Mouse (Mus musculus): ENCODE measurements around the gene Trib3. TPM values are rescaled to one million over a fixed set of nuclear protein-coding genes. Genes with fewer than 3 reads are reported as not detected.
A peak's percentile ranks its signal among the peaks of the same experiment; 100 is the strongest.

The Trib3 gene
- total and polyA plus RNA-seq, 2 experiments = 5.4 to 16.2 TPM

DNA sequence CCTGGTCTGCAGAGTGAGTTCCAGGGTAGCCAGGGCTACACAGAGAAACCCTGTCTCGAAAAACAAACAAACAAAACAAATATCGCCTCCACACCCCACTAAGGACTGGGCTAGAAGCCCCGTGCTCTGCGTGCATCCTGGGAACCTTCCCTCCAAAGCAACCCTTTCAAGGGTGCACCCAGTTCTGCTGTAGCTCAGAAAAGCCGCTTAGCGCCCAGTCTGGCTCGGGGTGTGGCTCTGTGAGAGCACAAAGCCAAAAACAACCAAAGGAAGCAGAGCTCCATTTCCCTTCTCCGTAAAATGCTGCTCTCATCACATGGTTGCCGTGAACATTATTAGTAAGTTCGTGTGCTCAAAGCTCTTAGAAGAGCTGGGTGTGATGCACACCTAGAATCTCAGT is 529 bp upstream of the Trib3 start:
- Histone ChIP-seq H3K9ac (ENCODE audit: low read depth, low read length) (peak overlapping the region; percentile 10), H3K4me1 (ENCODE audit: control insufficient read depth, insufficient read depth, low read length) (peaks cover 9% of the 10 kb centered on the region; the same call in 1 of the 2 replicates), H3K4me3 (ENCODE audit: insufficient read depth, low read depth, low read length) (peak overlapping the region; percentile 67), H3K79me2 (ENCODE audit: control insufficient read depth, insufficient read depth, low read length) (no peaks in the 10 kb centered on the region), H3K27ac (replicated peaks; ENCODE audit: insufficient read depth, low read depth, low read length) (peak overlapping the region; percentile 5; the same call in 1 of the 2 replicates), H3K27me3 (ENCODE audit: control insufficient read depth, insufficient read depth, low read length) (no peaks in the 10 kb centered on the region), H3K36me3 (ENCODE audit: control insufficient read depth, insufficient read depth, low read length) (no peaks in the 10 kb centered on the region)
- no peak for TF ChIP-seq CTCF (IDR thresholded peaks at IDR 0.05; ENCODE audit: low read depth, low read length)
- TF ChIP-seq POLR2A (IDR thresholded peaks at IDR 0.05; ENCODE audit: extremely low read depth, insufficient read depth, low read length) = no peak
- peak; percentile 18 for DNase-seq (ENCODE audit: extremely low read depth, low read depth, low spot score)
- 17% methylated on average over 10 of the region's 10 CpGs for WGBS

DNA sequence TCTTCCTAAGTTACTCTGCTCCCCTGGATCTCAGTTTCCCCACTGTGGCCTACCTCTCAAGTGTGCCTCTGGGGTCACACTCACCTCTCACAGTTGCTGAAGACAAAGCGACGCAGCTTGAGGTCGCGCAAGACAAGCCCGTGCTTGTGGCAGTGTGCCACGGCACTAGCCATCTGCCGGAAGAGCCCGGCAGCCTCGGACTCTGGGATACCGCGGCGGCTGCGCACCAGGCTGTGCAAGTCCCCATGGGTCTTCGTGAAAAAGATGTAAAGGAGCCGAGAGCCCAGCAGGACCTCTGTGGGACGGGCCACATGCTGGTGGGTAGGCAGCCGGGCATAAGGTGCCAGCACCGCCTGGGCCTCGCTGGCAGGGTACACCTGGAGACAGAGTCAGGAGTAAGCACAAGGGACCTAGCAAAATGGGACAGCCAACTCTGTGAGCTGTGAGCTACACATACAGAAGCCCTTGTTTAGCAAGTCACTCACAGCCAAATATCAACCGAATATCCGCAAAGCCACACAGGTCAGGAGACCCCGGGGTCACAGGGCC is 4.1 kb downstream of the Trib3 start:
- H3K27me3 ChIP-seq (ENCODE audit: control insufficient read depth, insufficient read depth, low read length) = no peaks in the 10 kb centered on the region
- no peaks in the 10 kb centered on the region for H3K79me2 ChIP-seq (ENCODE audit: control insufficient read depth, insufficient read depth, low read length)
- TF ChIP-seq CTCF (IDR thresholded peaks at IDR 0.05; ENCODE audit: low read depth, low read length) (no peak), POLR2A (IDR thresholded peaks at IDR 0.05; ENCODE audit: extremely low read depth, insufficient read depth, low read length) (no peak)
- H3K4me3 ChIP-seq (ENCODE audit: insufficient read depth, low read depth, low read length) = no peak overlapping the region
- H3K4me1 ChIP-seq (ENCODE audit: control insufficient read depth, insufficient read depth, low read length) = peaks cover 21% of the 10 kb centered on the region
- H3K36me3 ChIP-seq (ENCODE audit: control insufficient read depth, insufficient read depth, low read length) = no peaks in the 10 kb centered on the region
- DNase-seq (ENCODE audit: extremely low read depth, low read depth, low spot score) = no peak
- 94% methylated on average over 22 of the region's 22 CpGs for WGBS
- no peak overlapping the region for H3K9ac ChIP-seq (ENCODE audit: low read depth, low read length)
- H3K27ac ChIP-seq (replicated peaks; ENCODE audit: insufficient read depth, low read depth, low read length) = no peak overlapping the region

DNA sequence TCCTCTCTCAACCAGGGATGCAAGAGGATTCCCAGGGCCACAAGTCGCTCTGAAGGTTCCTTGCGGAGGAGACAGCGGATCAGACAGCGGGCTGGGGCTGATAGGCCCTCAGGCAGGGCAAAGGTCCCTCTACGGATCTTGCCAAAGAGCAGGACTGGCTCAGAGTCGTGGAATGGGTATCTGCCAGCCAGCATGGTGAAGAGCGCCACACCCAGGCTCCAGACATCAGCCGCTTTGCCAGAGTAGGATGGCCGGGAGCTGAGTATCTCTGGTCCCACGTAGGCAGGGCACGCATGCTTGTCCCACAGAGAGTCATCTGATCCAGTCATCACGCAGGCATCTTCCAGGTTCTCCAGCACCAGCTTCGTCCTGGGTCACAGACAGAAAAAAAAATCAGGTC is 5.5 kb downstream of the Trib3 start:
- TF ChIP-seq CTCF (IDR thresholded peaks at IDR 0.05; ENCODE audit: low read depth, low read length) (peak; percentile 60), POLR2A (IDR thresholded peaks at IDR 0.05; ENCODE audit: extremely low read depth, insufficient read depth, low read length) (no peak)
- Histone ChIP-seq H3K27me3 (ENCODE audit: control insufficient read depth, insufficient read depth, low read length) (no peaks in the 10 kb centered on the region), H3K9ac (ENCODE audit: low read depth, low read length) (no peak overlapping the region), H3K36me3 (ENCODE audit: control insufficient read depth, insufficient read depth, low read length) (no peaks in the 10 kb centered on the region), H3K4me1 (ENCODE audit: control insufficient read depth, insufficient read depth, low read length) (peaks cover 27% of the 10 kb centered on the region), H3K27ac (replicated peaks; ENCODE audit: insufficient read depth, low read depth, low read length) (no peak overlapping the region), H3K79me2 (ENCODE audit: control insufficient read depth, insufficient read depth, low read length) (no peaks in the 10 kb centered on the region), H3K4me3 (ENCODE audit: insufficient read depth, low read depth, low read length) (no peak overlapping the region)
- 46% methylated on average over 13 of the region's 13 CpGs for WGBS
- DNase-seq (ENCODE audit: extremely low read depth, low read depth, low spot score) = peak; percentile 84

DNA sequence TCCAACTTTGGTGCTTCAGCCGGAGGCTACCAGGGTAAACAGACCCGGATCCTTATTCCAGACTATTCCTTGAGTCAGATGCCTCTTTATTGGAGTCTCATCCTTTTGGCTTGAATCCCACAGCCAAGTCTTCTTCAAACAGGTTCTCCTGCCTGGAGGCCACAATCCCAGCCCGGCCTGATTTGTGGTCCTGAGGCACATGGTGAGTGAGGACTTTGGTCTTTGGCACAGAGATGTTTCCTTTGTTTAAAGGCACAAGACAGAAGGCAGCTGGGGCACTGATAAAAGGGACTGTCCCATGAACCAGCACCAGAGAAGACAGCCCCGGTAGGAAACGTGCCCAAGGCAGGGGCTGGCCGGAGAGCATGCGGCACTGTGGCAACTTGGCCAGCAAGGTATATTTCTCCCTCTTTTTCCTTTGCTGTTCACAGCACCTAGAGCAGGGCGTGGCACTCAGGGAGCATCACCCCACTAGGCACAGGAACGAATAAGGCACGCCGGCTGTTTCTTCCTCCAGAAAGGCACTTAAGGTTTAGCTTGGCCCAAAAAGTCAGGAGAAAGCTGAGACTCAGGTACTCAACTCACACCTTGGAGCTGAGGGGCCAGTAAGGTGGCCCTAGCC is 6.1 kb downstream of the Trib3 start:
- H3K4me3 ChIP-seq (ENCODE audit: insufficient read depth, low read depth, low read length) = no peak overlapping the region
- no peak overlapping the region for H3K9ac ChIP-seq (ENCODE audit: low read depth, low read length)
- peaks cover 26% of the 10 kb centered on the region for H3K4me1 ChIP-seq (ENCODE audit: control insufficient read depth, insufficient read depth, low read length)
- no peaks in the 10 kb centered on the region for H3K27me3 ChIP-seq (ENCODE audit: control insufficient read depth, insufficient read depth, low read length)
- DNase-seq (ENCODE audit: extremely low read depth, low read depth, low spot score) = peak; percentile 74
- TF ChIP-seq POLR2A (IDR thresholded peaks at IDR 0.05; ENCODE audit: extremely low read depth, insufficient read depth, low read length) = no peak
- TF ChIP-seq CTCF (IDR thresholded peaks at IDR 0.05; ENCODE audit: low read depth, low read length) = no peak
- no peak overlapping the region; the same call in 1 of the 2 replicates for H3K27ac ChIP-seq (replicated peaks; ENCODE audit: insufficient read depth, low read depth, low read length)
- no peaks in the 10 kb centered on the region for H3K79me2 ChIP-seq (ENCODE audit: control insufficient read depth, insufficient read depth, low read length)
- WGBS = 70% methylated on average over 11 of the region's 11 CpGs
- no peaks in the 10 kb centered on the region for H3K36me3 ChIP-seq (ENCODE audit: control insufficient read depth, insufficient read depth, low read length)

DNA sequence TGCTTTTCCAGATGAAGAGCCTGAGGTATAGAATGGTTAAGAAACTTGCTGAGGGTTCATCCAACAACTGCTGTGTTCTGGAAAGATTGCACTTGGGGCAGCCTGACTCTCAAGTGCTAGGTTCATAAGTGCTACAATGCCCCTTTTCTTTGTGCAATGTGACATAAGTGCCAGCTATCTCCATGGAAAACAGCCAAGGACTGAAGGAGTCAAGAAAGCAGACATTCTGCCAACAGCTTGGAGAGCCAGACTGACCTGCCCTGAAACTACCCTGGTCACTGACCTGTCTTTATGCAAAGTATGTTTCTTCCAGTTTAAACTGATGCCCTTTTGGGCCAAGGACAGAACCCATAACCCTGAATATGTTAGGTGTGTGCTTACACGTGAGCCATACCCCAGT is 7.0 kb downstream of the Trib3 start:
- Histone ChIP-seq H3K4me3 (ENCODE audit: insufficient read depth, low read depth, low read length) (no peak overlapping the region), H3K9ac (ENCODE audit: low read depth, low read length) (no peak overlapping the region), H3K4me1 (ENCODE audit: control insufficient read depth, insufficient read depth, low read length) (peaks cover 26% of the 10 kb centered on the region), H3K79me2 (ENCODE audit: control insufficient read depth, insufficient read depth, low read length) (no peaks in the 10 kb centered on the region; the same call in 1 of the 2 replicates), H3K27me3 (ENCODE audit: control insufficient read depth, insufficient read depth, low read length) (no peaks in the 10 kb centered on the region), H3K36me3 (ENCODE audit: control insufficient read depth, insufficient read depth, low read length) (no peaks in the 10 kb centered on the region), H3K27ac (replicated peaks; ENCODE audit: insufficient read depth, low read depth, low read length) (no peak overlapping the region)
- TF ChIP-seq CTCF (IDR thresholded peaks at IDR 0.05; ENCODE audit: low read depth, low read length) = no peak
- WGBS = 35% methylated on average over 1 of the region's 1 CpGs
- DNase-seq (ENCODE audit: extremely low read depth, low read depth, low spot score) = peak; percentile 63

DNA sequence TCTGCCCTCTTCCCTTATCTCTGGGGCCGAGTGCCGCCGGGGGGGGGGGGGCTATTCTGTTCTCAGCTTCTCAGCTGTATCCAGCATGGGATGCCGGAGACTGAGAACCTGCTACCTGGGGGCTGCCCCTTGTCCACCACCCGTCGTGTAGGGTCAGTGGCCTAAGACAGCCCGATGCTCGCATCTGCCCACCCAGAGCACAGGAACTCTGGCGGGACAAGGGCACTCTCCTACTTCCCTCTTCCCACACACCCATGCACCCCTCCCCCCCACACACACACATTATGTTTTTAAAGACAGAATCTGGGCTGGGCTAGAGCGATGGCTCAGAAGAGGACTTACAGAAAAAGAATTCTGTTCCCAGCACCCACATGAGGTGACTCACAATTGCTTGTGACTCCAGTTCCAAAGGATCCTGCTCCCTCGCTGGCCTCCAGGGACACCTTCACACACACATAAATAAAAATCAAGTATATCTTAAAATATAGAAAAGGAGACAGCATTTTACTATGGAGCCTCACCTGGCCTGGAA is 8.5 kb downstream of the Trib3 start:
- Histone ChIP-seq H3K4me3 (ENCODE audit: insufficient read depth, low read depth, low read length) (no peak overlapping the region), H3K36me3 (ENCODE audit: control insufficient read depth, insufficient read depth, low read length) (no peaks in the 10 kb centered on the region), H3K4me1 (ENCODE audit: control insufficient read depth, insufficient read depth, low read length) (peaks cover 29% of the 10 kb centered on the region), H3K27ac (replicated peaks; ENCODE audit: insufficient read depth, low read depth, low read length) (no peak overlapping the region), H3K27me3 (ENCODE audit: control insufficient read depth, insufficient read depth, low read length) (no peaks in the 10 kb centered on the region), H3K79me2 (ENCODE audit: control insufficient read depth, insufficient read depth, low read length) (no peaks in the 10 kb centered on the region; the same call in 1 of the 2 replicates), H3K9ac (ENCODE audit: low read depth, low read length) (no peak overlapping the region)
- 50% methylated on average over 11 of the region's 11 CpGs for WGBS
- TF ChIP-seq CTCF (IDR thresholded peaks at IDR 0.05; ENCODE audit: low read depth, low read length) (no peak), POLR2A (IDR thresholded peaks at IDR 0.05; ENCODE audit: extremely low read depth, insufficient read depth, low read length) (no peak)
- DNase-seq (ENCODE audit: extremely low read depth, low read depth, low spot score) = no peak
